Mouse (Mus musculus) telencephalon, adult 2 months (tissue): ENCODE measurements at regions not wholly inside any gene's neighbourhood (a gene's known extent, or its start where the extent isn't known, plus 50 kb on each side); places are given as distances from the start of the nearest gene placed in this dataset.

Source experiments
- DNase-seq: peaks from one replicate; pipeline ENCODE4 v3.0.0-alpha.2; 2011; ENCODE audit warnings: low read depth, low spot score

DNA sequence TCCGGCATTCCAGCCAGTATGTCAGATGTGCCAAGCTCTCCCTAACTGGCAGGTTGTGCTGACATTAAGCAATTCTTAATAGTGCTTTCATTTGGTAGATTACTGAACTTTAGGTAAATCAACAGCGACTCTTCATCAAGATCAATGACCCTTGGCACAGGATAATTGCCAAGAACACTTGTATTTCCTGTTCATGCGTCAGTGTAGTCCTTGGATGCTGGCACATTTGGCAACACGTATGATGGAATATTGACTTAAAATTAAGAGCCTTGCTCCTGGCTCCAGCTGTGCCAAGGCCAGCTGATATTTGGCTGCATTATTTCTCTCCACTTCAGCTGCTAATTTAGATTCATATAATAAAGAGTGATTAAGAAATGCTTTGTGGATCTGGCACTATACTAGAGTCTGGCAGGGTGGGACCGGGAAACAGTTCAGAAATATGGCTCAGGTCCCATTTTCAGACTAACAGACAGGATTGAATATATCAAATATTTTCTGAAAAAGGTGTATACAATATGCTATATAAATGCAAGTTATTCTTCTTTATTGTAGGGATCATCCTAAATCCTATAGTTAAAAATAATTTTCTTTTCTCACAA, 365.5 kb downstream of the Mllt3 start:
- DNase-seq = no peak

DNA sequence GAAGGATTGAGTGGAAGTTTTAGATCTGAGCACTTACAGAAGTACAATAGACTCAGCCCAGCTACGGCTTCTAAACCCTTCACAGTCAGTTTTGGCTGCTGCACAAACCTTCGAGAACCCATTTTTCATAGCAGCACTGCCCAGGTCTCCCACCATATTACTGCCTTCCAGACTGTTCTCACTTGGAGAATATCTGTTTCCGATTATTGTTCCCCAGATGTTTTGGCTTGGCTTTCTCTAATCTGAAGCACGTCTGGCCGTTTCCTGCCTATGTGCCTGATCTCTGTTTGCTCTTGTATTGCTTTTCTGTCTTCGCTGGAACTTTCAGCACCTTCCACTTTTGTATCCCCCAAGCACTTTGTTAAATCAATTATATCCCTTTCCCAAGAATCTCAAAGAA, 368.0 kb downstream of the Mllt3 start:
- DNase-seq = no peak

DNA sequence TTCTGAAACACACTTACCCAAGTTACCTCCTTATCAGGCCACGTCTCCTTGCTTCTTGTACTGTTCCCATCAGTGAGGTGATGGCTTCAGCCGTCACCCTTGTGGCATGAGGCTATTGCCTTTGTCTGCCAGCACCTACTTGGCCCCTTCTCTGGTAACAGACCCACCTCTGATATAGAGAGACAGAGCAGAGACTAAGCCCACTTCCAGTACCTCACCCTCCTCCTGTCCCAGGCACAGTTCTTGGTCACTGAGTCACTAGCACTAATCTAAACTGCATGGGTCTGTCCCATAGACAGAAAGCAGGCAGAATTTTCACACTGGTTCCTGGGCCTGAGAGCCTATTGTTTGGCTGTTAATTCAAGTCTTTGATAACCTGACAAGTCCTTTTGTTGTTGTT, 370.3 kb downstream of the Mllt3 start:
- DNase-seq = no peak

- DNase-seq = no peak
These were observed 374.8 kb downstream of the Mllt3 start for GRCm38 (mm10) chr4:87658316-87658715.

GRCm38 (mm10) chr4:87657855-87658254, 375.3 kb downstream of the Mllt3 start:
- DNase-seq = no peak

GRCm38 (mm10) chr4:87653440-87654165, 379.6 kb downstream of the Mllt3 start:
- DNase-seq = no peak

- no peak for DNase-seq
These were observed 380.7 kb downstream of the Mllt3 start for GRCm38 (mm10) chr4:87652314-87652934.

- no peak for DNase-seq
These were observed 381.9 kb downstream of the Mllt3 start for GRCm38 (mm10) chr4:87651275-87651674.

DNA sequence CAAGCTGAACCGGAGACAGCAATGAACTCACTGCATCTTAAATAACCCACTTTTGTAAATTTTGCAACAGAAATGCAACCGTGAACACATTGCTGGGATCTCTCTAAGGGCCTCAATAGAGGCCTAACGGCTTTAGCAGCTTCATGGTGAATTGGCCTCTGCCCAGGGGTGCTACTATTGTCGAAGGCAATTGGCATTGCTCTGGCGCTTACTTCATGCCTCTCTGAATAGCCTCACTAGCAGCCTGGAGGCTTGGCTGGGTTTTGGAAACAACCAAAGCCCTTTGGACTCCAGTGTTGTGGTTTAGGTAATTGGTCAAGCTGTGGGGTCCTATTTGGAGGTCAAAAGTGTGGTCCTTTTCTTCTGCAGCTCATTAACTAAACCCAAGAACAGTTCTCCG, 382.3 kb downstream of the Mllt3 start:
- no peak for DNase-seq

- no peak for DNase-seq
These were observed 382.8 kb downstream of the Mllt3 start for GRCm38 (mm10) chr4:87650393-87650792.

- DNase-seq = no peak
These were observed 384.2 kb downstream of the Mllt3 start for GRCm38 (mm10) chr4:87648919-87649318.

GRCm38 (mm10) chr4:87647932-87648911, 384.9 kb downstream of the Mllt3 start:
- no peak for DNase-seq

DNA sequence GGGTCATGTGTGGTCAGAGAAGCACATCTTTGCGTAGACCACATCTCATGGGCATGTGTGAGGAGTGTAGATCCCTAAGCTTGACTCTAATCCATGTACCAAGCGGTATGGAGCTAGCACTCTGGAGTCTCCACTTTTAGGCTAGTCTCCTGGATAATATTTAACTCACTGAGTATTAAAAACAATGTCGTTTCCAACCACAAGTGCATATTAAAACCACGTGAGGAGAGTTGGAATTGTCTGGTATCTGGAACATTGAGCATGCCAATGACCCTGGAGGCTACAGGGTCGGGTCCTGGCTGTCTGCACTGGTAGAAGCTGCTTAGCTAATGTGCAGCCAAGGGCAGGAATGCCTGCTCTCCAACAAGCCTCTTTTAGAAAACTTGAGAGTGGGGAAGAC, 391.2 kb downstream of the Mllt3 start:
- no peak for DNase-seq

DNA sequence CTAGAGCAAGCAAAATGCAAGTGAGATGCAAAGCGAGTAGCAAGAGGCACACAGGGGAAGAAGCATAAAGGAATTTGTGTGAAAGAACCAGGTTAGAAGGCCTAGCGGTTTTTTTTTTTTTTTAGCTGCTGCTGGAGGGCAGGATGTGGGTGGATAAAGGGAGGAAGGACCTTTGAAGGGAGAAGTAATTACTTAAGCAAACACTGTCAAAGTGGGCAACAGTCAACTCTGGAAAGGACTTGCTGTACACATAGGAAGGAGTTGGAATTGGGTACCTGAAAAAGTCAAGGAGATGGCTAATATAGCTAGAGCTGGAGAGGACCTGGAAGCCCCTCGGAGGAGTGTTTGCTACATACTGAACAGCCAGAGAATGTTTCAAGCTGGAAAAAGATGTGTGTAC, 391.6 kb downstream of the Mllt3 start:
- DNase-seq = no peak

- no peak for DNase-seq
These were observed 394.9 kb downstream of the Mllt3 start for GRCm38 (mm10) chr4:87638380-87638646.

DNA sequence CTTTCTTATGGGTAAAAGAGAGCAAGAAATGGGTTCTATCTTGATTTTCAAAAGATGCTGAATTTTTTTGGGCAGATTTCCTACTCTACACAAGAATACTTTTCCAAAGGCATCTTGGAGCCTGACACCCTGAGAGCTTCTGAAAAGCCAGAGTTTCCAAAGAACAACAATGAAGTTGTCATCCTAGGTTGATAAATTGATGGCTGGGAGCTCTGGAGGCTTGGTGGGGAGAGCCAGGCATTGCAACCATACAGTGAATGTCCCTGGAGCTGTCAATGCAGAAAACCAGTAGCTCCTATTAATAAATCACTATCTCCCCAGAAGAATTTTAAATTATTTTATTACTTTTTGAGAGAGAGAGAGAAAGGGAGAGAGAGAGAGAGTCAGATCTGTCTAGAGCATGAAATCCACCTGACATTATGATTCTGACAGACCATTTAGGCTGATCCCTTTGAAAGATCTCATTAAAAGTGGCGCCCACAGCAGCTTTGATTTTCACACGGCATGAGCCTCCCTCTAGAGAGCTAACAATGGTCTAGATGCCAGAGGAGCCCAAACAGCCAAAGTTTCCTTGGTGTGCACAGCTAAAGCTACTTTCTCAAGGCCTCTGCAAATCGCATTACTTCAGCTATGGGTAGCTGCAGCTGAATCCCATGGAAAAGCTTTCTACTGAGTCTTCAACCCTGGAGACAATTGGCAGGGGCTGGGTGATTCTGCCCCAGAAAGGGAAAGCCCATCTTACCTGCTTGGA, 395.4 kb downstream of the Mllt3 start:
- DNase-seq = no peak

DNA sequence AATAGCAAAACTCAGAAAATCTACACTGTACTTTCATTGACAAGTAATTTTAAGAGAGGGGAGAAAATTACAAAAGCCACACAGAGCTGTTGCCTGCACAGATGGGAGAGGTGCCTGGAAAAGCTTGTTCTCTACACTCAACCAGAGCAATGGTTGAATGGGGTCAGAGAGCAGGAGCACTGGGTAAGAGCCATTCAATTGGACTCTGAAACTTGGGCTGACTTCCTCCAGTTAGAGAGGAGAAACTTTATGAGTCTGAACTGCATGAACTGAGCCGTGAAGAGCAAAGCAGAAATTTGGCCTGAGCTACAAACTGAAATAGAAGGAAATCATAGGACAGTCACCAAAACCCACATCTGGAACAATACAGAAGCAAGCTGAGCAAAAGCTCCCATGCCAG, 380.8 kb upstream of the Slc24a2 start:
- DNase-seq = no peak

DNA sequence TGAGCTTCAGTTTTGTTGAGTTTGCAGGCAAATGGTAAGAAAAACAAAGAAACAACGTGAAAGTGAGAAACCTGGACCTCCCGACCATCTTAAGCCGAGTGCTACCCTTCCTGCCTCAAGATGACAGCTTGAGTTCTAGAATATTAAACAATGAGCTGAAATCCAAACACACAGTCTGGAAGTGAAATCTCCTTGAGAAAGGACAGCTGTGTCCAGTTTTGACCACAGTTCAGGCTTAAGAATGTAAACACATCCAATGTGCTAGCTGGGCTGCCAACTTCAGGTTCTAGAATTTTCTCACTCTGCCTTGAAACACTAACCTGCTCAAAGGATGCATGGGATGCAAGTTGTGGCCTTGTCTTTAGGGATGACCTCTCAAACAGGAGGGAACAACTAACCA, 363.4 kb upstream of the Slc24a2 start:
- DNase-seq = no peak

- DNase-seq = no peak
These were observed 360.5 kb upstream of the Slc24a2 start for GRCm38 (mm10) chr4:87590797-87591196.

DNA sequence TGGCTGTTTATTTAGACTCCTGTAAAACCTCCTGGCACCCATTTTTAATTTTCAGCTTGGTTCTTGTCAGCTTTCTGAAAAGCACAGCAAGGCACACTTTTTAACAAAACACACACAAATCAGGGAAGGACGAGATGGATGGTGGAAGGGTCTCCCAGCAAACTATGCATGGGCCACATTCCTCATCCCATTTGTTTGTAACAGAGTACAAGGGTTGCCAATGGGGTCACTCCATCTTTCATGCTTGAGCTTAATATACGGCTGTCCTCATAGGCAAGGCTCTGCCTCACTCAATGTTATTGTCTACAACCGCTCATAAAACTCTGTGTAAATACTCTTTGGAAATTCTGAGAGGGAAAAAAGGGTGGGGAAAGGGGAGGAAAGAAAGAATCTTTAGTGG, 347.9 kb upstream of the Slc24a2 start:
- no peak for DNase-seq

- DNase-seq = no peak
These were observed 340.7 kb upstream of the Slc24a2 start for GRCm38 (mm10) chr4:87570950-87571349.
